ENCODE assay signal across 18 mouse cellular contexts in genomic region chr1:51895961-51896360, GRCm38 (mm10). TPM values are rescaled to one million over a fixed set of nuclear protein-coding genes. Genes with fewer than 3 reads are reported as not detected.
DNase-seq lines count a peak whose midpoint lies in the region; ATAC-seq lines count a peak whose summit lies in the region.
"Had no signal": no experiment of that assay in that cellular context is flagged by ENCODE, and none has a peak within 500 bp of the region (broad histone marks: within the 10 kb centered on the region; RNA-seq: fewer than 3 reads in every experiment).

No protein-coding gene starts in this region.

- DNase-seq in adrenal gland, adult 2 months, result peak; percentile 54
- DNase-seq in adrenal gland, adult 8-10 months, result no peak
- no peak for DNase-seq in hindbrain, embryonic 14.5 days (ENCODE audit: low spot score)
- DNase-seq in hindbrain, embryonic 11.5 days (ENCODE audit: low spot score), result no peak
- DNase-seq: cerebellum, postnatal 14 days; gastrocnemius, postnatal 10 days; heart, postnatal 4 days; kidney, adult 2 months; thymus, postnatal 4 days had no signal

- H3K36me3 ChIP-seq in hindbrain, embryonic 14.5 days (replicated peaks; ENCODE audit: control insufficient read depth, insufficient read depth), result no peaks in the 10 kb centered on the region
- no peaks in the 10 kb centered on the region for H3K36me3 ChIP-seq in hindbrain, embryonic 11.5 days (ENCODE audit: control insufficient read depth, insufficient read depth, low read length)
- H3K36me3 ChIP-seq in megakaryocyte, embryonic 14.5 days (replicated peaks; ENCODE audit: low read length), result no peaks in the 10 kb centered on the region
- H3K36me3 ChIP-seq in midbrain, embryonic 15.5 days (replicated peaks), result no peaks in the 10 kb centered on the region
- H3K36me3 ChIP-seq: embryonic facial prominence, embryonic 12.5 days; heart, embryonic 10.5 days had no signal

- ATAC-seq in hindbrain, embryonic 14.5 days (ENCODE audit: low FRiP score), result 0 out of 2 replicates have a peak, but pooled peaks have one; percentile 38
- no peak; the same call in 1 of the 2 replicates for ATAC-seq in hindbrain, embryonic 11.5 days (ENCODE audit: low FRiP score)
- ATAC-seq in megakaryocyte, adult 5-6 weeks (ENCODE audit: poor library complexity, severe bottlenecking), result no peak
- ATAC-seq in midbrain, embryonic 15.5 days (replicated peaks), result peak; percentile 46
- no peak for ATAC-seq in granulocyte monocyte progenitor cell, adult 5-6 weeks (replicated peaks; ENCODE audit: poor library complexity, severe bottlenecking)

- no peak overlapping the region; the same call in 1 of the 2 replicates for H3K9ac ChIP-seq in hindbrain, embryonic 14.5 days
- H3K9ac ChIP-seq in hindbrain, embryonic 11.5 days (ENCODE audit: low read depth, low read length), result no peak overlapping the region
- no peak overlapping the region for H3K9ac ChIP-seq in midbrain, embryonic 15.5 days
- H3K9ac ChIP-seq: embryonic facial prominence, embryonic 12.5 days had no signal

- H3K4me1 ChIP-seq in hindbrain, embryonic 14.5 days (replicated peaks; ENCODE audit: control insufficient read depth, insufficient read depth, low read length), result no peaks in the 10 kb centered on the region
- no peaks in the 10 kb centered on the region for H3K4me1 ChIP-seq in hindbrain, embryonic 11.5 days (replicated peaks; ENCODE audit: control insufficient read depth, insufficient read depth, low read length)
- H3K4me1 ChIP-seq in megakaryocyte, embryonic 14.5 days, result no peaks in the 10 kb centered on the region; the same call in 1 of the 2 replicates
- H3K4me1 ChIP-seq in midbrain, embryonic 15.5 days, result peaks cover 9% of the 10 kb centered on the region; the same call in 1 of the 2 replicates

- H3K27me3 ChIP-seq in hindbrain, embryonic 14.5 days (ENCODE audit: control insufficient read depth, insufficient read depth, low read length), result no peaks in the 10 kb centered on the region
- no peaks in the 10 kb centered on the region for H3K27me3 ChIP-seq in hindbrain, embryonic 11.5 days (ENCODE audit: control insufficient read depth, insufficient read depth, low read length)
- H3K27me3 ChIP-seq in megakaryocyte, embryonic 14.5 days (replicated peaks), result peaks cover 22% of the 10 kb centered on the region
- H3K27me3 ChIP-seq in midbrain, embryonic 15.5 days (replicated peaks), result no peaks in the 10 kb centered on the region
- H3K27me3 ChIP-seq: embryonic facial prominence, embryonic 12.5 days had no signal

- no peaks in the 10 kb centered on the region for H3K9me3 ChIP-seq in hindbrain, embryonic 14.5 days (ENCODE audit: control insufficient read depth, low read length)
- no peaks in the 10 kb centered on the region for H3K9me3 ChIP-seq in hindbrain, embryonic 11.5 days (ENCODE audit: control insufficient read depth, low read length)
- H3K9me3 ChIP-seq in megakaryocyte, embryonic 14.5 days, result no peaks in the 10 kb centered on the region
- no peaks in the 10 kb centered on the region for H3K9me3 ChIP-seq in midbrain, embryonic 15.5 days
- H3K9me3 ChIP-seq: embryonic facial prominence, embryonic 12.5 days; heart, embryonic 10.5 days had no signal

- WGBS in hindbrain, embryonic 14.5 days, result 24% methylated on average over 10 of the region's 10 CpGs
- 54% methylated on average over 10 of the region's 10 CpGs for WGBS in hindbrain, embryonic 11.5 days
- 29% methylated on average over 10 of the region's 10 CpGs for WGBS in midbrain, embryonic 15.5 days

- H3K4me3 ChIP-seq in hindbrain, embryonic 14.5 days (replicated peaks; ENCODE audit: low read length), result no peak overlapping the region
- H3K4me3 ChIP-seq in hindbrain, embryonic 11.5 days (ENCODE audit: low read depth, low read length), result no peak overlapping the region
- H3K4me3 ChIP-seq in megakaryocyte, embryonic 14.5 days (replicated peaks), result peak overlapping the region; percentile 21
- no peak overlapping the region for H3K4me3 ChIP-seq in midbrain, embryonic 15.5 days
- H3K4me3 ChIP-seq: embryonic facial prominence, embryonic 12.5 days; heart, embryonic 10.5 days; myocyte had no signal

- no peak overlapping the region for H3K4me2 ChIP-seq in hindbrain, embryonic 14.5 days (replicated peaks)
- H3K4me2 ChIP-seq in hindbrain, embryonic 11.5 days (replicated peaks; ENCODE audit: low read depth, low read length), result no peak overlapping the region
- H3K4me2 ChIP-seq in midbrain, embryonic 15.5 days, result no peak overlapping the region
- H3K4me2 ChIP-seq: embryonic facial prominence, embryonic 12.5 days; liver, embryonic 11.5 days had no signal

- H3K27ac ChIP-seq in hindbrain, embryonic 14.5 days, result no peak overlapping the region
- no peak overlapping the region for H3K27ac ChIP-seq in hindbrain, embryonic 11.5 days (ENCODE audit: low read depth, low read length)
- H3K27ac ChIP-seq in midbrain, embryonic 15.5 days, result no peak overlapping the region
- H3K27ac ChIP-seq: embryonic facial prominence, embryonic 12.5 days; heart, embryonic 10.5 days; macrophage had no signal

RNA-seq across cellular contexts. Expression of gene Myo1b, which starts 19.9 kb away (rescaled TPM):
- 10 to 100 TPM; 43.8 to 50.4 TPM for total RNA-seq in adrenal gland, adult 2 months (2021)
- 7.9 and 11.3 TPM in 2 replicates for polyA plus RNA-seq in adrenal gland, adult 2 months (2012; rRNA removed)
- 10 to 100 TPM; 47.5 to 65.6 (median 54.5) TPM for total RNA-seq in adrenal gland, adult 8-10 months (2022)
- polyA plus RNA-seq in hindbrain, embryonic 14.5 days (2014; fragmentation: Nextera tagmentation; extraction: Ambion mirVana), result 74.5 and 81.5 TPM in 2 replicates
- polyA plus RNA-seq in hindbrain, embryonic 11.5 days (2014; fragmentation: Nextera tagmentation; extraction: Ambion mirVana), result 116 and 156 TPM in 2 replicates
- polyA plus RNA-seq in megakaryocyte, embryonic 14.5 days (2012; ENCODE audit: insufficient read depth, low replicate concordance), result 0.43 TPM in 1 of 2 replicates, not detected in the other
- total RNA-seq in megakaryocyte, adult 5-6 weeks (2015), result 0.07 and 1.8 TPM in 2 replicates
- 1.2 and 1.8 TPM in 2 replicates for total RNA-seq in megakaryocyte, adult 5-6 weeks (2017)
- 69.4 and 69.6 TPM in 2 replicates for polyA plus RNA-seq in midbrain, embryonic 15.5 days (2015; fragmentation: Nextera tagmentation; extraction: Ambion mirVana)
- total RNA-seq in granulocyte monocyte progenitor cell, adult 5-6 weeks (2014; fragmentation: Nextera tagmentation), result 2.6 and 4.4 TPM in 2 replicates
- 5.5 and 13.1 TPM in 2 replicates for total RNA-seq in granulocyte monocyte progenitor cell, adult 5-6 weeks (2017)

Comparison
In these comparisons a context has a peak if more than half of its experiments do, and no peak if none do; other contexts are left out.
1. ATAC-seq: peak in hindbrain, embryonic 14.5 days (single experiment) and midbrain, embryonic 15.5 days (single experiment); none in hindbrain, embryonic 11.5 days (single experiment), megakaryocyte, adult 5-6 weeks (single experiment) and granulocyte monocyte progenitor cell, adult 5-6 weeks (single experiment).